Mouse (Mus musculus): ENCODE data around the gene Snx29. TPM values are rescaled to one million over a fixed set of nuclear protein-coding genes. Genes with fewer than 3 reads are reported as not detected.

The Snx29 gene
- total RNA-seq, 1 experiment = 9.6 TPM

DNA sequence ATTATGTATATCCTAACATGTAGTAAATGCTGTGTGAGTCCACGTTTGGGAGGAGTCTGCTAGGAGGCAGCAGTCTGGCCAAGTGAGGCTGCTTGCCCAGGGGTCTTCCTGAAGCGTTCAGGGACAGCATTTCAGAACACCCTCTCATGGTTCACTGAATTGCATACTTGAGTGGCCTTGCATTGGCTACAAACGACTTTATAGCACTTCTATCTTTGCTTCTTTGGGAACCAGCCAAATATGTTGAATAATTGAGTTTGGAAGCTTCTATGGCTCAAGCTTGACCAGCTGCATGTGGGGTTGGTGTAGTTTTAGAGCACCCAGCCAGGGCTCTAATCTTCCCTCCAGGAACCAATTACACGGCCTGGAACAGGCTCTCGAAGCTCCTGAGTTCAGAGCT lies 307.8 kb downstream of the Snx29 start:
- H3K9me3 ChIP-seq (ENCODE audit: control insufficient read depth, insufficient read depth, low read depth, low read length) = no peaks in the 10 kb centered on the region
- in situ Hi-C loops (cut with MboI; ENCODE audit: low sequenced_read_pairs in 2 of 2, unreplicated experiment in 2 of 2) = no loop called here
- no peak overlapping the region for H3K27ac ChIP-seq (ENCODE audit: insufficient read depth, low read depth, low read length, poor library complexity, severe bottlenecking)
- H3K4me3 ChIP-seq (ENCODE audit: insufficient read depth in 1 of 2, low read depth in 1 of 2, low read length in 2 of 2, poor library complexity in 1 of 2, severe bottlenecking in 1 of 2) = no peak overlapping the region
- no peak overlapping the region for H3K9ac ChIP-seq (ENCODE audit: insufficient read depth, low read depth, low read length, poor library complexity, severe bottlenecking)
- no peak for DNase-seq (ENCODE audit: low read depth, low spot score)
- TF ChIP-seq ZC3H11A (IDR thresholded peaks at IDR 0.05; ENCODE audit: borderline replicate concordance, low read depth, low read length) (no peak), HCFC1 (IDR thresholded peaks at IDR 0.05; ENCODE audit: borderline replicate concordance, insufficient read depth, low read length) (no peak), ZNF384 (IDR thresholded peaks at IDR 0.05; ENCODE audit: low read depth, low read length) (no peak), CHD2 (IDR thresholded peaks at IDR 0.05; ENCODE audit: low read depth, low read length) (no peak), MAFK (IDR thresholded peaks at IDR 0.05; ENCODE audit: insufficient read depth, low read depth, low read length) (no peak)
- no peaks in the 10 kb centered on the region for H3K36me3 ChIP-seq (ENCODE audit: control insufficient read depth, insufficient read depth, low read length, poor library complexity, severe bottlenecking)
- no peaks in the 10 kb centered on the region for H3K4me1 ChIP-seq (ENCODE audit: control insufficient read depth in 2 of 2, insufficient read depth in 2 of 2, low read length in 2 of 2, poor library complexity in 1 of 2)

GRCm38 (mm10) chr16:11632205-11632747 lies 309.6 kb downstream of the Snx29 start:
- Histone ChIP-seq H3K9ac (ENCODE audit: insufficient read depth, low read depth, low read length, poor library complexity, severe bottlenecking) (no peak overlapping the region), H3K36me3 (ENCODE audit: control insufficient read depth, insufficient read depth, low read length, poor library complexity, severe bottlenecking) (no peaks in the 10 kb centered on the region), H3K27ac (ENCODE audit: insufficient read depth, low read depth, low read length, poor library complexity, severe bottlenecking) (no peak overlapping the region), H3K4me3 (ENCODE audit: insufficient read depth in 1 of 2, low read depth in 1 of 2, low read length in 2 of 2, poor library complexity in 1 of 2, severe bottlenecking in 1 of 2) (no peak overlapping the region), H3K4me1 (ENCODE audit: control insufficient read depth in 2 of 2, insufficient read depth in 2 of 2, low read length in 2 of 2, poor library complexity in 1 of 2) (no peaks in the 10 kb centered on the region), H3K9me3 (ENCODE audit: control insufficient read depth, insufficient read depth, low read depth, low read length) (no peaks in the 10 kb centered on the region)
- in situ Hi-C loops (cut with MboI; ENCODE audit: low sequenced_read_pairs in 2 of 2, unreplicated experiment in 2 of 2) = no loop called here
- no peak for DNase-seq (ENCODE audit: low read depth, low spot score)
- TF ChIP-seq CHD2 (IDR thresholded peaks at IDR 0.05; ENCODE audit: low read depth, low read length) = no peak
- TF ChIP-seq ZNF384 (IDR thresholded peaks at IDR 0.05; ENCODE audit: low read depth, low read length) = no peak
- TF ChIP-seq HCFC1 (IDR thresholded peaks at IDR 0.05; ENCODE audit: borderline replicate concordance, insufficient read depth, low read length) = no peak
- TF ChIP-seq ZC3H11A (IDR thresholded peaks at IDR 0.05; ENCODE audit: borderline replicate concordance, low read depth, low read length) = no peak
- TF ChIP-seq MAFK (IDR thresholded peaks at IDR 0.05; ENCODE audit: insufficient read depth, low read depth, low read length) = no peak

DNA sequence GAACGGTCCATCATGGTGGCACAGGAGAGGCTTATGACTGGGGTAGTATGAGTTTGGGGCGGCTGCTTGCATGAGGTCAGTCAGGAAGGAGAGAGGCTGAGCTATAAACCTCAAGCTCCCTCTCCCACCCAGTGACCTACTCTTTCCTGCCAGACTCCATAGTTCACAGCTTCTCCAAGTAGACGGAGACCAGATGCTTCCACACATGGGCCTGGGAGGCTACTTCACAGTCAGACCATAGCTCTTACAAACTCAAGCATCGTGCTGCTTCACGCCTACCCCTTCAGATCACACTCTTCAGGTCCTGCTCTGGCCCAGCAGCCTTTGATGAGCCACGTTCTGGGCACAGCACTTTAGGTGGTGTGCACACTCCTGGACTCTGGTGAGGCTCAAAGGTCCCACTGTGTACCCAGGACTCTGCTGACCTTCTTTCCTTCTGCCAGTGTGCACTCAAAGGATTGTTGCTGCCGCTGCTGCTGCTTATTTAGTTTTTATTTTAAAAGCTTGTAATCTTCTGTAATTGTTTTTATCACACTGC lies 313.6 kb downstream of the Snx29 start:
- Histone ChIP-seq H3K4me3 (ENCODE audit: insufficient read depth in 1 of 2, low read depth in 1 of 2, low read length in 2 of 2, poor library complexity in 1 of 2, severe bottlenecking in 1 of 2) (no peak overlapping the region), H3K4me1 (ENCODE audit: control insufficient read depth in 2 of 2, insufficient read depth in 2 of 2, low read length in 2 of 2, poor library complexity in 1 of 2) (no peaks in the 10 kb centered on the region), H3K9ac (ENCODE audit: insufficient read depth, low read depth, low read length, poor library complexity, severe bottlenecking) (no peak overlapping the region), H3K27ac (ENCODE audit: insufficient read depth, low read depth, low read length, poor library complexity, severe bottlenecking) (no peak overlapping the region), H3K36me3 (ENCODE audit: control insufficient read depth, insufficient read depth, low read length, poor library complexity, severe bottlenecking) (no peaks in the 10 kb centered on the region), H3K9me3 (ENCODE audit: control insufficient read depth, insufficient read depth, low read depth, low read length) (no peaks in the 10 kb centered on the region)
- TF ChIP-seq ZC3H11A (IDR thresholded peaks at IDR 0.05; ENCODE audit: borderline replicate concordance, low read depth, low read length) = no peak
- TF ChIP-seq HCFC1 (IDR thresholded peaks at IDR 0.05; ENCODE audit: borderline replicate concordance, insufficient read depth, low read length) = no peak
- TF ChIP-seq MAFK (IDR thresholded peaks at IDR 0.05; ENCODE audit: insufficient read depth, low read depth, low read length) = no peak
- no peak for TF ChIP-seq ZNF384 (IDR thresholded peaks at IDR 0.05; ENCODE audit: low read depth, low read length)
- TF ChIP-seq CHD2 (IDR thresholded peaks at IDR 0.05; ENCODE audit: low read depth, low read length) = no peak
- no peak for DNase-seq (ENCODE audit: low read depth, low spot score)
- in situ Hi-C loops (cut with MboI; ENCODE audit: low sequenced_read_pairs in 2 of 2, unreplicated experiment in 2 of 2) = no loop called here

- Histone ChIP-seq H3K4me1 (ENCODE audit: control insufficient read depth in 2 of 2, insufficient read depth in 2 of 2, low read length in 2 of 2, poor library complexity in 1 of 2) (no peaks in the 10 kb centered on the region), H3K9me3 (ENCODE audit: control insufficient read depth, insufficient read depth, low read depth, low read length) (no peaks in the 10 kb centered on the region), H3K9ac (ENCODE audit: insufficient read depth, low read depth, low read length, poor library complexity, severe bottlenecking) (no peak overlapping the region), H3K4me3 (ENCODE audit: insufficient read depth in 1 of 2, low read depth in 1 of 2, low read length in 2 of 2, poor library complexity in 1 of 2, severe bottlenecking in 1 of 2) (no peak overlapping the region), H3K36me3 (ENCODE audit: control insufficient read depth, insufficient read depth, low read length, poor library complexity, severe bottlenecking) (no peaks in the 10 kb centered on the region), H3K27ac (ENCODE audit: insufficient read depth, low read depth, low read length, poor library complexity, severe bottlenecking) (no peak overlapping the region)
- in situ Hi-C loops (cut with MboI; ENCODE audit: low sequenced_read_pairs in 2 of 2, unreplicated experiment in 2 of 2) = no loop called here
- TF ChIP-seq HCFC1 (IDR thresholded peaks at IDR 0.05; ENCODE audit: borderline replicate concordance, insufficient read depth, low read length) (no peak), CHD2 (IDR thresholded peaks at IDR 0.05; ENCODE audit: low read depth, low read length) (no peak), MAFK (IDR thresholded peaks at IDR 0.05; ENCODE audit: insufficient read depth, low read depth, low read length) (no peak), ZNF384 (IDR thresholded peaks at IDR 0.05; ENCODE audit: low read depth, low read length) (no peak), ZC3H11A (IDR thresholded peaks at IDR 0.05; ENCODE audit: borderline replicate concordance, low read depth, low read length) (no peak)
- no peak for DNase-seq (ENCODE audit: low read depth, low spot score)
These were observed 314.2 kb downstream of the Snx29 start for GRCm38 (mm10) chr16:11636902-11637301.
